Mouse (Mus musculus): Measurements from ENCODE around the gene Rab23. TPM values are rescaled to one million over a fixed set of nuclear protein-coding genes. Genes with fewer than 3 reads are reported as not detected.

Gene Rab23
- polyA plus RNA-seq, 1 experiment from 2014 or later, result 23.8 TPM

GRCm38 (mm10) chr1:33788072-33788471 is 68.4 kb downstream of the Rab23 start:
- H3K27ac ChIP-seq (ENCODE audit: low read depth), result no peak overlapping the region
- TF ChIP-seq CTCF (IDR thresholded peaks at IDR 0.05; ENCODE audit: low read depth), result no peak
- H3K27me3 ChIP-seq (ENCODE audit: insufficient read depth, low read length), result no peaks in the 10 kb centered on the region
- no peaks in the 10 kb centered on the region for H3K9me3 ChIP-seq (ENCODE audit: low read depth, low read length)
- WGBS, result 73% methylated on average over 5 of the region's 5 CpGs
- no peaks in the 10 kb centered on the region for H3K4me1 ChIP-seq (ENCODE audit: insufficient read depth)
- no peak overlapping the region for H3K4me2 ChIP-seq
- peaks cover 7% of the 10 kb centered on the region; the same call in 1 of the 2 replicates for H3K36me3 ChIP-seq (ENCODE audit: insufficient read depth)
- ATAC-seq (ENCODE audit: insufficient read depth) (no peak), DNase-seq (no peak)
- H3K9ac ChIP-seq, result no peak overlapping the region
- H3K4me3 ChIP-seq (ENCODE audit: low read depth, low read length), result no peak overlapping the region

- peak overlapping the region; percentile 44; the same call in 1 of the 2 replicates for H3K27ac ChIP-seq (ENCODE audit: low read depth)
- H3K27me3 ChIP-seq (ENCODE audit: insufficient read depth, low read length), result no peaks in the 10 kb centered on the region
- no peak for TF ChIP-seq CTCF (IDR thresholded peaks at IDR 0.05; ENCODE audit: low read depth)
- ATAC-seq (ENCODE audit: insufficient read depth) (peak; percentile 86; the same call in 1 of the 2 replicates), DNase-seq (peak; percentile 88)
- H3K4me2 ChIP-seq, result no peak overlapping the region
- no peaks in the 10 kb centered on the region for H3K4me1 ChIP-seq (ENCODE audit: insufficient read depth)
- H3K9ac ChIP-seq, result no peak overlapping the region
- H3K36me3 ChIP-seq (ENCODE audit: insufficient read depth), result peaks cover 3% of the 10 kb centered on the region; the same call in 1 of the 2 replicates
- 26% methylated on average over 3 of the region's 3 CpGs for WGBS
- no peaks in the 10 kb centered on the region for H3K9me3 ChIP-seq (ENCODE audit: low read depth, low read length)
- no peak overlapping the region for H3K4me3 ChIP-seq (ENCODE audit: low read depth, low read length)
These were observed 68.8 kb downstream of the Rab23 start for GRCm38 (mm10) chr1:33788493-33788892.

Other genes starting within 250 kb of the Rab23 start
- 42.2 and 46.8 TPM in 2 replicates for gene Prim2, start 50.1 kb upstream of the Rab23 start, polyA plus RNA-seq (2014; fragmentation: Nextera tagmentation; extraction: Ambion mirVana)
- gene Bag2, start 37.9 kb downstream of the Rab23 start, polyA plus RNA-seq (2014; fragmentation: Nextera tagmentation; extraction: Ambion mirVana), result 39.4 and 43.8 TPM in 2 replicates
- 32.4 and 34.3 TPM in 2 replicates for gene Zfp451, start 94.7 kb downstream of the Rab23 start, polyA plus RNA-seq (2014; fragmentation: Nextera tagmentation; extraction: Ambion mirVana)
- gene Bend6, start 187.9 kb downstream of the Rab23 start, polyA plus RNA-seq (2014; fragmentation: Nextera tagmentation; extraction: Ambion mirVana), result 0.21 and 1.0 TPM in 2 replicates
- gene Dst, start 188.3 kb downstream of the Rab23 start, polyA plus RNA-seq (2014; fragmentation: Nextera tagmentation; extraction: Ambion mirVana), result 15.6 and 16.1 TPM in 2 replicates

Data from lung, embryonic 14.5 days (tissue).